Mouse (Mus musculus) intestine, postnatal 0 days (tissue): ENCODE results near the gene Thy1. TPM values are rescaled to one million over a fixed set of nuclear protein-coding genes. Genes with fewer than 3 reads are reported as not detected.
A peak's percentile ranks its signal among the peaks of the same experiment; 100 is the strongest.

ENCODE experiments used
- ATAC-seq: fragments of 200-750 bp; cut with Nextera tagmentation; 2 replicates; pipeline ENCODE4 v1.8.0; 2017; ENCODE audit warnings: mild to moderate bottlenecking, moderate TSS enrichment, moderate library complexity
- H3K27ac ChIP-seq: fragments of 300-500 bp; sonication (generic); 2 replicates; pipeline ENCODE4 v1.5.1; 2014; ENCODE audit warnings: mild to moderate bottlenecking, low read depth, low read length, moderate library complexity
- H3K27me3 ChIP-seq: fragments of 300-500 bp; sonication (generic); replicated peaks from 2 replicates; pipeline ENCODE4 v1.6.1; 2014; ENCODE audit warnings: low read length, mixed read lengths; ENCODE audit not compliant: control insufficient read depth, insufficient read depth
- H3K36me3 ChIP-seq: fragments of 300-500 bp; sonication (generic); 2 replicates; pipeline ENCODE4 v1.6.1; 2014; ENCODE audit warnings: mild to moderate bottlenecking, moderate library complexity; ENCODE audit not compliant: control insufficient read depth, insufficient read depth
- H3K4me1 ChIP-seq: fragments of 300-500 bp; sonication (generic); replicated peaks from 2 replicates; pipeline ENCODE4 v1.6.1; 2014; ENCODE audit warnings: antibody characterized with exemption, low read length, mixed read lengths; ENCODE audit not compliant: control insufficient read depth, insufficient read depth
- H3K4me2 ChIP-seq: fragments of 300-500 bp; sonication (generic); replicated peaks from 2 replicates; pipeline ENCODE4 v1.6.1; 2014; ENCODE audit warnings: low read depth, mild to moderate bottlenecking, moderate library complexity
- H3K4me3 ChIP-seq: fragments of 300-500 bp; sonication (generic); 2 replicates; pipeline ENCODE4 v1.5.1; 2014; ENCODE audit warnings: low read depth, low read length
- H3K9ac ChIP-seq: fragments of 300-500 bp; sonication (generic); 2 replicates; pipeline ENCODE4 v1.6.1; 2014; ENCODE audit warnings: mild to moderate bottlenecking, low read depth, low read length
- H3K9me3 ChIP-seq: fragments of 300-500 bp; sonication (generic); 2 replicates; pipeline ENCODE4 v1.6.1; 2016; ENCODE audit warnings: mixed run types; ENCODE audit not compliant: control insufficient read depth
- CTCF ChIP-seq: sonication (generic); IDR thresholded peaks from 2 replicates; pipeline ENCODE4 v1.5.1; 2016; ENCODE audit warnings: low read depth, mild to moderate bottlenecking, control low read depth, antibody characterized with exemption, moderate library complexity
- WGBS: fragments of 180-500 bp; shearing (Covaris S2); extraction: QIAGEN DNeasy Blood & Tissue Kit; methylation state at CpG from one replicate; pipeline ENCODE4 v1.1.7; 2014; 5-methylcytosine and 5-hydroxymethylcytosine counted together
- polyA plus RNA-seq: library from polyadenylated mRNA; unstranded; fragments of >200 nt; fragmentation: Nextera tagmentation; extraction: Ambion mirVana; gene quantifications from 2 replicates; pipeline ENCODE4 v1.2.1, GENCODE M21; 2015

The Thy1 gene
- polyA plus RNA-seq, 1 experiment from 2014 or later: 4.9 TPM

DNA sequence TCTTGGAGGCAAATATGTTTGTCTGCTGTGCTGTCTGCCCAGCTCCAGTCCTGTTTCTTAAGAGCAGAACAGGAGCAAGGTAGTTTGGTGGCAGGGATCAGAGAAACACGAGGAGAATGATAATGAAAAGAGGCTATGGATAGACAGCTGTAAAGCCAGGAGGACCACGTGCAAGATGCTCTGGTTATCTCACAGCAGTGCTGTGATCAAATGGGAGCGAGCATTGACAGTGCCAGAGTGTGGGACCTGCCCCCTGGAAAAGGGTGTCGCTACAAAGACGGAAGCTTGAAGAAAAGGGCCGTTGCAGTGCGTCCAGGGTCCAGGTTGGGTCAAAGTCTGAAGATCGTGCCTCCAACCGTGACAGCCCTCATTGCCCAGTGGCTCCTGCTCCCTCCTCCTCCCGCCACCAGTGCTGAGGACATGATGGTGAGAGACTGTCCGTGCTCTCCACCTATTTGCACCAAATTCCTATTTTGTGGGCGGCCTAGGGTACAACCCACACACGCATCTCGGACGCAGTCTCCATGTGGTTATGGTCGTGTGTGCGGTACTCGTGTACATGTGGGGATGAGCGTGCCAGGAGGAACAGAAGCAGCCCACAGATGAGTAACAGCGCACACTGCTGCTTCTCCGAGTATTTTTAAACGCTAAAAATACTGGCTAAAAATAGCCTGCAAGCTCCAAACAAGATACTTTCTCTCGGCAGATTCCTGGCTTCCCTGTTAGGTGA lies 40.4 kb downstream of the Thy1 start:
- TF ChIP-seq CTCF: no peak
- Histone ChIP-seq H3K9me3 (no peaks in the 10 kb centered on the region), H3K4me1 (peaks cover 13% of the 10 kb centered on the region; the same call in 1 of the 2 replicates), H3K27ac (peak overlapping the region; percentile 46), H3K4me3 (peak overlapping the region; percentile 47), H3K4me2 (peak overlapping the region; percentile 99), H3K27me3 (no peaks in the 10 kb centered on the region), H3K36me3 (no peaks in the 10 kb centered on the region), H3K9ac (no peak overlapping the region)
- peak; percentile 46 for ATAC-seq
- 7% methylated on average over 23 of the region's 23 CpGs for WGBS

DNA sequence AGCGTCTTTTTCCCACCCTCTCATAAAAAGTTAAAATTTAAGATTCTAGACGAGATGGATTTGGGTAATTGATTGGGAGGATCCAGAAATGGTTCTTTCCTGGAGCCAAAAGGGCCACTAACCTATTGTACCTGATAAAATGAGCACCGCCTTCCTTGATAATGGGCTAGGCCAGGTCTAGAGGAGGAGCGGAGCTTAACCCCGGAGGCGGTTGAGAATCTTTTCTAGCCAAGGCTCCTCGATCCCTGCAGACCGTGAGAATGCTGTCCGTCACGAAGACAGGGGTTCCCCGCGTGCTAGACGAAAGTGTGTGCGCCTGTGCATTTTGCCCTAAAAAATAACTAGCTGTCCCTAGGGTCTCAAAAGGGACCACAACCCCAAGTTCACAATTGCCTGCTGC lies 41.1 kb downstream of the Thy1 start:
- Histone ChIP-seq H3K9me3 (no peaks in the 10 kb centered on the region), H3K9ac (0 out of 2 replicates have a peak overlapping the region, but pooled peaks have one; percentile 65), H3K4me3 (peak overlapping the region; percentile 47), H3K27ac (peak overlapping the region; percentile 46), H3K36me3 (no peaks in the 10 kb centered on the region), H3K4me2 (peak overlapping the region; percentile 99), H3K4me1 (peaks cover 11% of the 10 kb centered on the region; the same call in 1 of the 2 replicates), H3K27me3 (no peaks in the 10 kb centered on the region)
- peak; percentile 48 for ATAC-seq
- WGBS: under 1% methylated on average over 14 of the region's 14 CpGs
- TF ChIP-seq CTCF: no peak; the same call in 1 of the 2 replicates

DNA sequence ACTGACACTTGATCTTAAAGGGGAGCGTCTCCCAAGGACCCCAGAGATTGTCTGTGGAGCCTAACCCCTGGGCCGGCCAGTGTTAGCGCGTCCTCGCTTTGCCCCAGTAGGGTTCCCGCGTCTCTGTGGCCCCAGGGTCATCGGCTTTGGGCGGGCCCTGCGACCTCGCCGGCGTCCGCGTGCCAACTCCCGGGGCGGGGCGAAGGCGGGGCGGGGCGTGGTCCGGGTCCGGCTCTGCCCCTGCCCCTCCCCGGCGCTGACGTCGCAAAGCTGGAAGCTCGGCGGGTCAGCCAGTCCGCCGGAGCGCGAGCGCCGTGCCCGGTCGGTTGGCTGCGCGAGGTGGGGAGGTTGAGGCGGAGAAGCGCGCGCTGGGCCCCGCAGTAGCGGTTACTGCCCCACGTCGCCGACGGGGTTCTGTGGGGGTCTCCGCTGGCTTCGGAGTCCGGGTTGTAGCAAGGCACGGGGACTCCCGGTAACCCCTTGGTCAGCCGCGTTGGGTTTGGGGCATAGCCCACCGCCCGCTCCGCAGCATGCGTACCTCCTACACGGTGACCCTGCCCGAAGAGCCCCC lies 41.6 kb downstream of the Thy1 start:
- peaks cover 11% of the 10 kb centered on the region; the same call in 1 of the 2 replicates for H3K4me1 ChIP-seq
- H3K9ac ChIP-seq: peak overlapping the region; percentile 65
- ATAC-seq: peak; percentile 70
- peak overlapping the region; percentile 46; the same call in 1 of the 2 replicates for H3K27ac ChIP-seq
- no peak; the same call in 1 of the 2 replicates for TF ChIP-seq CTCF
- no peaks in the 10 kb centered on the region for H3K27me3 ChIP-seq
- H3K4me2 ChIP-seq: peak overlapping the region; percentile 99
- H3K36me3 ChIP-seq: no peaks in the 10 kb centered on the region
- 1% methylated on average over 54 of the region's 62 CpGs for WGBS
- H3K4me3 ChIP-seq: peak overlapping the region; percentile 47
- H3K9me3 ChIP-seq: no peaks in the 10 kb centered on the region

DNA sequence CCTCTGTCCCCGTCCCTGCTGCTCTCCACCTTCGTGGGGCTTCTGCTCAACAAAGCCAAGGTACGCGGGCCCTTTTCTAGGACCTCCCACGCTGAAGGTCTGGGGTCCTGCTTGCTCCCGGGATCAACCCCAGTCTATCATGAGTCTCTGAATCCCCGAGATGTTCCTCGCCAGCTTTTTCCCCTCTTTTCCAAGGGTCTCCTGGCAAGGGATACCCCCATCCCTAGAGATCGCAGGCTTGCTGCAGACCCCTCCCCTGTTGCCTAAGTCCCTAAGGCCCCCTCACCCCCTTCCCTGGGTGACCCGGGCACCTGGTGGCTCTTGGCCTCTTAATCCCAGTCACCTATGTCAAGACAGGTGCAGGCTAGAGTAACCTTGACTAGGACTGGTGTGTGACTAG lies 42.1 kb downstream of the Thy1 start:
- H3K36me3 ChIP-seq: no peaks in the 10 kb centered on the region
- ATAC-seq: no peak
- no peak for TF ChIP-seq CTCF
- 0 out of 2 replicates have a peak overlapping the region, but pooled peaks have one; percentile 46 for H3K27ac ChIP-seq
- no peaks in the 10 kb centered on the region for H3K27me3 ChIP-seq
- WGBS: 7% methylated on average over 10 of the region's 10 CpGs
- peak overlapping the region; percentile 47 for H3K4me3 ChIP-seq
- no peaks in the 10 kb centered on the region for H3K9me3 ChIP-seq
- H3K4me1 ChIP-seq: peaks cover 11% of the 10 kb centered on the region; the same call in 1 of the 2 replicates
- peak overlapping the region; percentile 65 for H3K9ac ChIP-seq
- peak overlapping the region; percentile 99 for H3K4me2 ChIP-seq

DNA sequence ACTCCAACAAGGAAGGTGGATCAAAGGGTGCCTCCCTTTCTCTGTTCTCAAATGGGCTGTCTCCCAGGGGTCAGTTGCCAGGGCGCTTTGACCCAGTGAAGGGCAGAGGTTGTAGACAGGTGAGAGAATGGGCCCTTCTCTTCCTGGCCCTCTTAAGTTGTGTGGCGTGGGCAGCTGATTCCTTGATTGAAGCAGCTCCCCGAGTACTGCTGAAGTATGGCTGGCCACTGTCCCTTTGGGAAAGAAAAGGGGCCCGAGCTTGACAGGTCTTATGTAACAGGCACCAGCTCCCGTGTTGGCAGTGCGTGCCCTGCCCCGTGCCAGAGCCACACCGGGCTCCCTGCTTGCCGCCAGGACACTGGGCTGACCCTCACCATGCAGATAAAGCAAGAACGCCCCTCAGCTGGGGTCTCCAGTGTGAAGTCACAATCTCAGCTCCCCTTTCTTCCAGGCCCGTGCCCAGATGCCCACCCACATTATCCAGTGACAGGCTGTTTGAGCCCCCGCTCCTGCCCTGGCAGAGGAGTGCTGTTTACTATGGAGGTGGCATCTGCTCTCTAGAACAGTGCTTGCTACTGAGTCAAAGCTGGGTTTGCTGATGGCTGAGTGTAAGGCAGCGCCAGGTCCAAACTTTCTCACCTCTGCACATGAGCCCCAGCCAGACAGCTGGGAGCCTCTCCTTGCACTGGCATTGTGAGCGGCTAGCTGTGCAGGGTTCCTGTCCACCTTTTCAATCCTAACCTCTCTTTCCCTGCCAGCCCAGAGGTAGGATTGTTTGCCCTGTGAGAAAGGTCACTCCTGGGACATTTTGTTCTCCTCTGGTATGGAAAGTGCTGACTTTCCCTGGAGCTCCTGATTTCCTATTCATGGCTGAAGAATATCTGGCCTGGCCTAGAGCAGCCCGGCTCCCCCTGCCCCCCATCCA lies 42.8 kb downstream of the Thy1 start:
- Histone ChIP-seq H3K27ac (no peak overlapping the region), H3K27me3 (no peaks in the 10 kb centered on the region), H3K4me2 (peak overlapping the region; percentile 99; the same call in 1 of the 2 replicates), H3K36me3 (no peaks in the 10 kb centered on the region), H3K4me1 (peaks cover 11% of the 10 kb centered on the region; the same call in 1 of the 2 replicates), H3K9me3 (no peaks in the 10 kb centered on the region), H3K9ac (no peak overlapping the region; the same call in 1 of the 2 replicates), H3K4me3 (peak overlapping the region; percentile 47; the same call in 1 of the 2 replicates)
- 69% methylated on average over 15 of the region's 15 CpGs for WGBS
- no peak for ATAC-seq
- no peak for TF ChIP-seq CTCF

DNA sequence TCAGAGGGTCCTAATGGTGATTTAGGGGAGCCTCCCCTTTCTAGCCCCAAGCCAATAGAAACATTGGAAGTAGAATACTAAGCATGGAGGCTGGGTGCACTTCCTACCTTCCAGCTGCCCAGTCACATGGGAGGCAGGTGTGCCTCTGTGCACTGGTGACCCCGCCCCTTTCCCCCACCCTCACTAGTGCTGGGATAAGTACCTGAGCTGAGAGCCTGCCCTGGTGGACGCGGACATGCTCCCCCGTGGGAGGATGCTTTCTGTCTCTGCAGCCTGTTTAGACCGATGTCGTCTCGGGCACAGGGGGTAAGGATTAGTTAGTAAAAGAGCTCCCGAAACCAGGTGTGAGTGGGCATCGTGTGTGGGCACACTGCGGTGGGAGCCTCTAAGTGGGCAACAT lies 43.8 kb downstream of the Thy1 start:
- WGBS: 48% methylated on average over 10 of the region's 10 CpGs
- Histone ChIP-seq H3K9ac (no peak overlapping the region), H3K27ac (no peak overlapping the region), H3K4me2 (0 out of 2 replicates have a peak overlapping the region, but pooled peaks have one; percentile 99), H3K4me1 (peaks cover 11% of the 10 kb centered on the region; the same call in 1 of the 2 replicates), H3K27me3 (no peaks in the 10 kb centered on the region), H3K36me3 (peaks cover 9% of the 10 kb centered on the region), H3K4me3 (no peak overlapping the region), H3K9me3 (no peaks in the 10 kb centered on the region)
- no peak for TF ChIP-seq CTCF
- ATAC-seq: no peak
